Mouse (Mus musculus): ENCODE measurements at regions not wholly inside any gene's neighbourhood (a gene's known extent, or its start where the extent isn't known, plus 50 kb on each side); places are given as distances from the start of the nearest gene placed in this dataset.

DNA sequence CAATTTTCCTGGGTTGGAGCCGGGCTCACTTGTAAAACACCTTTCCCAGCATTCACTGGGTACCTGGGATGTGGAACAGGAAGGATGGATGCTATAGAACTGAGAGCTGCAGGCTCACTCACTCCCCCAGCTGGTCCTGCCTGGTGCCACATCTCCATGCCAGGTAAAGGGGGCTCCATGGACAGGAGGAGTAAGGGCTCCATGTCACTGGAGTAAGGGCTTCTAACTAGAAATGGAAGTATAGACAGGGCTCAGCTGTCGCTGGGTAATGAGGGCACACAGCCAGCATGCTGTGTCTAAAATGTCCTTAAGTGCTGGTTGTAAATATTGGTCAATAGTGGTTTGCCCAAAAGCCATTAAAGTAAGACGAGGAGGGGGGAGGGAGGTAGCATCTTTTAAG, 99.4 kb upstream of the Gpr12 start:
- DNase-seq (ENCODE audit: low spot score in 2 of 2): no peak

DNA sequence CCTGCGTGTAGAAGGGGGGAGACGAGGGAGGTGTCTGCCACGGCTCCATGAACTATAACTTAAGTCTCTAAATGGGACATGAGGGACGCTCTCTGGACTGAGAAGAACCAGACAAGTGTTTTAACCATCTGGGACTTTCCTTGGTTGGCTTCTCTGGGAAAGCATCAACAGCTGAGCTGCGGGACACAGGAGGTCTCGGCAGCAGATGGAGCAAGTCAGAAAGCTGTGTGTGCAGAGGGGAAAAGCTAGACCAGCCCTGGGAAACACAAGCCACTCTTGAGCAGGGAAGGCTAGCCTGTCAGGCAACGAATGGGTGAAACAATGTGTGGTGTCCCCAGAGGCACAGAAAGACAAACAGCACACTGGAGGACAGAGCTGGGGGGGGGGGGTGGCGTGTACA, 98.5 kb upstream of the Gpr12 start:
- no peak for DNase-seq (ENCODE audit: low spot score in 2 of 2)

DNA sequence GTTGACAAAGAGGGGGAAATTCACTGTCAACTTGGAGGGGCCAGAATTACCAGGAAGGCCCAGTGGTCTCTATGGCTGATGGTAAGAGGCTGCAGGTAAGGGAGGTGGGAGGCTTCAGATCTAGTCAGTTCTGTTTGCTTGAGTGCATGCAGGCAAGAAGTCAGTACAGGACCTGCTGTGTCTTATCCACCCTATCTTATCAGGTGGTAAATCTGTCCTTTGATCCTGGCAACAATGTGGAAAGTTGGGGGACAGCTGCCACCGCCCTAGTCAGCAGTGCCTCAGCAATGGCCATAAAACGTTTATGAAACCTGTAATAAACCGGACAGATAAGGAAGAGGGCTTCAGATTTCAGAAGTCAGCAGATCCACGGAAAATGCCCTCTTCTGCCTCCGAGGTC, 97.9 kb upstream of the Gpr12 start:
- DNase-seq (ENCODE audit: low spot score in 2 of 2): no peak

DNA sequence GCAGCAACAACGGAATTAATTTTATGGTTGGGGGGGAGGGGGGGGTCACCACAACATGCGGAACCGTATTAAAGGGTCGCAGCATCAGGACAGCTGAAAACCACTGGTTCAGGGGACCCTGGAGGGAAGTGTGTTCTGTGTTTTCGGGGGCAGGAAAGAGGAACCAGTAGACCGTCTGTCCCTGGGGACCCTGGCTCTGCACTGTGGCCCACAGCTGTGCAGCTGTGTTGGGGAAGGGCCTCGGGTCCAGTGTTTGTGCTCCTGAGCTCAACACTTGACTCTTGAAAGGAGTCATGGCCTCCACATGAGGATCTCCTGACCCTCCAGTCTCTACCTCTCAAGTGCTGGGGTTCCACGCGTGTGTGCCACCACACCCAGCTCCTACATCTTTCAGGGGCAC, 96.5 kb upstream of the Gpr12 start:
- no peak for DNase-seq (ENCODE audit: low spot score in 2 of 2)

DNA sequence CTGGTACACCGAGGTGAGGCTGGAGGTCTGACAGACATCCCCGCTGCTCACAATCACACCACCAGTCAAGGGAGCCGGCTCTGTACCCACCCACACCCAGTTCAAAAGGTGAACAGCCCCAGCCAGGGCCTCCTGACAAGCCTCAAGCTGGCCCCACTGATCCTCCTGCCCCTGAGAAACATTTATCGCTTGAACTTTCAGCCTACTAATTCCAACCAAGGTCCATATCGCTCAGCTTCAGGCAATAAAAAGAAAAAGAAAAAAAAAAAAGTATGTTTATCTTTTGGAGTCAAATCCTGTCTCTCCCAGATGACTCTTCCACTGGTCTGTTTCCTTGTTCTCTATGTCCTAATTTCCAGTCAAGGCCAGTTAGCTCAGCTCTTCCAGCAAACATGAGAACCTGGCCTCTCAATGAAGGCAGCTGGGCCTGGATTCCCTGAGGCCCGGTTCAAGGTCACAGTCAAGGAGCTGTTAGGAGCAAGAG, 94.2 kb upstream of the Gpr12 start:
- no peak for DNase-seq (ENCODE audit: low spot score in 2 of 2)

DNA sequence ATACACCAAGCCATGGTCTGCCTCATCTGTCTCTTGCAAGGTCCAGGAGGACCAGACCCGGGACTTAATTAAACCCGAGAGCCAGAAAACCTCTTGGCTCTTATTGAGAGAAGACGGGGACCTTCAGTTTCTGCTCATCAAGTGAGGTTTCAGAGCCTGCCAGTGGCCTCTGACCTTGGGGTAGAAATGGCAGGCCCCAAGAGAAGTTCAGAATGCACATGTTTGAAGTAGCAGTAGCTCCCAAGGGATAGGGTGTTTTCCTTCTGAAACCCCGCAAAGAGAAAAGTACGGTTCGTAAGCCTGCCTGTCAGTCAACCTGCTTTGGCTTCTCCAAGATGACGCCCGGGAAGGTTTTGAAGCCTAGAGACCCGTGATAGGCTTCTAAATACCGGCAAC, 93.7 kb upstream of the Gpr12 start:
- DNase-seq (ENCODE audit: low spot score in 2 of 2): no peak

DNA sequence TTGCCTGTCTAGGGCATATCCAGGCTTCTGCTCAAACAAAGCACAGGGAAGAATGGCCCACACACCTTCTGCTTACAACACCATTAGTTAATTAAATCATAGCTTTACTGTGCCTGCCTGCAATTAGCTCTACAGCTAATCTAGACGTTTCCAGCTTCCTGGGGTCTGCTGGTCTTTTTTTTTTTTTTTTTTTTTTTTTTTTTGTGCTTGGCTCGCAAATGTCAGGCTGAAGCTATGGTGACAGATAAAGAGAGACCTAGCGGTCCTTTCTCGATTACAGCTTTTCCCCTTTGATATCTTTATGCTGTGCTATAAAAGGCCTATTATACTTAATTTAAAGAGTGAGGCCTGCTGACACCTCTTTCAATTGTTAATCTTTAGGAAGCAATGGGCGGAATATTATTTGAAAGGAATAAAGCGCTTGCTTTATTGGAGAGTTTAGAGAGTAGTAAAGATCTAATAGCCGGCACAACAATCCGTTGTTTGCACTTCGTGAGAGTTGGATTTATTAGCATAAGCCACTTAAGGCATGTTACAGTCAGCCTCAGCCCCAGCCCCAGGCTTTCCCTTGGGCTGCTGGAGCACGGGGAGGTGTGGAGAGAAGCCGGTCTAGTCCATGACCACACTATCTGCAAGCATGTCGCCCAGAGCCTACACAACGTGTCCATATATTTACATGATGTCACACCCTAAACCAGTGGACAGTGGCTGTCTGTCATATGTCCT, 93.2 kb upstream of the Gpr12 start:
- no peak for DNase-seq (ENCODE audit: low spot score in 2 of 2)

DNA sequence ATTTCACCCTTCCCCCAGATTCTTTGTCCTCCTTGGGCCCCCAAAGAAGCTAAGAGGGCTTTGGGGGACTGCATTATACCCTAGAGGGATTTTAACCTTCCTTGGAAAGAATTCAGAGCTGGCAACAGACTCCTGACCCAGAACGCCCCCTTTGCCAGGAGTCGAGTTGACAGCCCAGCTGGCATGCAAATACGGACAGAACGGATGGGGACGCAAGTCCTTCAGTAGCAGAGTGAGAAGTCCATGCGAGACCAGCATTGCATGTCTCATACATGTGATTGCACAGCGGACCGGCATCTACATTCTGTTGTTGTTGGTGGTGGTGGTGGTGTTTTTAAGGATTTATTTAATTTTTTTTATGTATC, 92.1 kb upstream of the Gpr12 start:
- DNase-seq (ENCODE audit: low spot score in 2 of 2): no peak

DNA sequence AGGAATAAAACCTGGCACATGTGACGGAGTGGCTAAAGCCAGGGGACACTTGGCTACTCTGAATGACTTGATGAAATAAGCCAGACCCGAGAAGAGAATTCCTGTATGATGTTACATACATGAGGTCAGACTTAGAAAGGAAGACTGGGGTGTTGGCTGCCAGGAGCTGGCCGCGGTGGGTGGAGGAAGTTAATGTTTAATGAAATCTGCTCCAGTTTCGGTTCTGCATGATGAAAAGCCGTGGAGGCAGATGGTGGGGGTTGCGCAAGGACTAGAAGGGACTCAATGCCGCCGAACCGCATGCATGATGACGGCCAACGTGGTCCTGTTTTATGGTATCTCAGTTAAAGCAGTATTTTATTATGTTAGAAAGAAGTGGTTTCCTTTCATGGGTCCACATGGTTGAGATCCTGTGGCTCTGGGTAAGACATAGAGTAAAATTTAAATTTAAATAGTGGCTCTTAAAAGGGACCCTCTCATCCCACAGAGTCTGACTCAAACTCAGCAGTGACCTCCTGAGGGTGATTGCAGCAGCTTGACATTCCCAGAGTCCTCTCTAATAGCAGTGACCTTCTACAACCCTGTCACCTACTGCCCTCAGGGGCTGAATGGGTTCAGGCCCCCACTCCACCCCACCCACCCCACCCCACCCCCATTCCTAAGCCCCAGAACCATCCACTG, 91.6 kb upstream of the Gpr12 start:
- peak; percentile 45 to 51 for DNase-seq (ENCODE audit: low spot score in 2 of 2)

DNA sequence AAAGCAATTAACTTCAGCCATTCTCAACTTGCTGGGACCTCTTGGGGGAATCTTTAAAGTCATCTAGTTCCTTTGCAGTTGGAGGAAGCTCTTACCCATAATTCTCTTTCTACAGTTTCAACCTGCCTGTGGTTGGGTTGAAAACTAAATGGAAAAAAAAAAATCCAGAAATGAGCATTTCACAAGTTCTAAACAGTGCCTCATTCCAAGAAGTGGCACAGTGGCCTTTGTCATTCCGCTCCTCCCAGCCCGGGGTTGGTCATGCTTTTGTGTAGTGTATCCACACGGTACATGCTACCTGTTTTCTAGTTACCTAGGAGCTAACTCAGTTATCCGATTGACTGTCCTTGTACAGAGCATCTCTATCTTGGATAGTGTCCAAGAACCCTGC, 90.8 kb upstream of the Gpr12 start:
- DNase-seq (ENCODE audit: low spot score in 2 of 2): no peak

DNA sequence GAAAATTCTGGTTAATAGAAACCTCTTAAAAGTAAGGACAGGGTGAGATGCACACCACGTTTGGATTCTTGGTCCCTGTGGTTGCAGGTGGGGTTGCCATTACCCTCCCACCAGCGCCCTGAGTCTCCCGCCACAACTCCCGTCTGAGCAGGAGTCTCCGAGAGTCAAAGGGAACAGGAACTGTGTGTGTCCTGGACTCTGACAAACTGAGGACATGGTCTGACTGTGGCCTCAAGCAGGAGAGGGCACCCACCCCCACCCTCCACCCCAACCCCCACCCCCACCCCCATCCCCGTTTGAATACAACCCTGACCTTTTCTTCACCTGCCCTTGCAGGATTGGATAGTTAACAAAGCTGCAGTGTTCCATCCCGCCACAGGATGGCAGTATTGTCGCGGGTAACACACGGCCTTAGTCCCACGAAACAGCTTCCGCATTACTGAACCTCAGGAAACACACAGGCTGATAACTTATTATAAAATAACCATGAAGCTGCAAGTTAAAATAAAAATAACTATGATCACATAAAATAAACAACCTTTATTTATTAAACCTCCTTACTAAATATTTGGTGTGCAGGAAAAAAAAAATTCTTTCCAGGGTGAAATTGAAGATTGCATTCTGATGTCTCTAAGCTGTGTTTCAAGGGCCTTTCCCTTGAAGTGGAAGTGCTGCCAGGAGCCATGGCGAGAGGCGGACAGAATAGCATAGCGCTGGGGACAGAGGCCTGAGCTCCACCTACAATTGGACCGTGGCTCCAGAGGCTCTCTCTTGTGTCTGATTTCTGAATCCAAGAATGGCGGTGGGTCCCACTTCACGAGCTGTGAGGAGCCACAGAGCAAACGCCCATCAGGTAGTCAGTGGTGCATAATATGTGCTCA, 90.2 kb upstream of the Gpr12 start:
- DNase-seq (ENCODE audit: low spot score in 2 of 2): peak; percentile 68 to 81

DNA sequence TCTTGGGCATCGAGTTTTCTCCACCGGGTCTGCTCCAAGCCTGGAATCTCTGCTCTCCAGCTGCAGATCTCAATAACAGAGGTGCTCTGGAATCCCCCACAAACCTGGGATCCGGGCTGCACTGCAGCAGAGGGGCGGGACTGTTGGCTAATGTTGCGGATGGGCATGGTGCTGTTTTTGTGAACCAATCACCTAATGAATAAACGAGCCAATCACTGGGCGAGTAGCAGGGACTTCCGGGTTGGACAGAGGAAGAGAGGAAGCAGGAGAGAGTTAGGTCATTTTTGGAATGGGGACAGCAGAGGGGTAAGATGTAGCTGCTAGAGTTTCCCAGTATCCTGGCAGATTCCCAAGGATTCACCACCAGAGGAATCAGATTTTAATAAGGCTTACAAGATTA, 76.7 kb upstream of the Gpr12 start:
- no peak for DNase-seq (ENCODE audit: low spot score in 2 of 2)

DNA sequence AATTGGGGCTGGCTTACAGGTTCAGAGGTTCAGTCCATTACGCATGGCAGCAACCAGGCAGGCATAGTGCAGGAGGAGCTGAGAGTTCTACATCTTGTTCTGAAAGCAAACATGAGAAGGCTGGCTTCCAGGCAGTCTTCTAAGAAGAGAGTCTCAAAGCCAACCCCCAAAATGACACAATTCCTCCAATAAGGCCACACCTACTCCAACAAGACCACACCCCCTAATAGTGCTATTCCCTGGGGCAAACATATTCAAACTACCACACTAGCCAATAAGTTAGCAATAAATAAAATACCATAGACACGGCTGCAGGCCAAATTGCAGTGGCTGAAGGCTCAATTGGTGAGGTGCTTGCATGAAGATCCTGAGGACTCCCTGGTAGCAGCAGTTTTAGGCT, 72.2 kb upstream of the Gpr12 start:
- DNase-seq (ENCODE audit: low spot score in 2 of 2): no peak

DNA sequence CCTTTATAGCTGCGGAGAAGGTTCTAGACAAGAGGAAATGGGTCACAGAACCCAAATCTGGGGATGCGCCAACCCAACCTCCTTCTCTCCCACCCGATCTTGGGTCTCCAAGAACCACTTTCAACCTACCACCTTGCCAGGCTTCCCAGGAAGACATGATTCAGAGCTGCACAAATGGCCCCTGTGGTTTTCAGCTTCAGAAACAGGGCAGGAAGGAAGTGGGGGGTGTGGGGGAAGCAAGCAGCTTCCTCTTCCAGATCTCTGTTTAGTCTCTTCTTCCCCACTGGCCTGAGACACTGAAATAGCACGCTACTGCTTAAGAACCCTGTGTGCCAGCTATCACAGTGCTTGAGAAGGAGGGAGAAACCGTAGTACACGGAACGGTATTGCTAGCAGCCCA, 70.4 kb upstream of the Gpr12 start:
- DNase-seq (ENCODE audit: low spot score in 2 of 2): no peak

DNA sequence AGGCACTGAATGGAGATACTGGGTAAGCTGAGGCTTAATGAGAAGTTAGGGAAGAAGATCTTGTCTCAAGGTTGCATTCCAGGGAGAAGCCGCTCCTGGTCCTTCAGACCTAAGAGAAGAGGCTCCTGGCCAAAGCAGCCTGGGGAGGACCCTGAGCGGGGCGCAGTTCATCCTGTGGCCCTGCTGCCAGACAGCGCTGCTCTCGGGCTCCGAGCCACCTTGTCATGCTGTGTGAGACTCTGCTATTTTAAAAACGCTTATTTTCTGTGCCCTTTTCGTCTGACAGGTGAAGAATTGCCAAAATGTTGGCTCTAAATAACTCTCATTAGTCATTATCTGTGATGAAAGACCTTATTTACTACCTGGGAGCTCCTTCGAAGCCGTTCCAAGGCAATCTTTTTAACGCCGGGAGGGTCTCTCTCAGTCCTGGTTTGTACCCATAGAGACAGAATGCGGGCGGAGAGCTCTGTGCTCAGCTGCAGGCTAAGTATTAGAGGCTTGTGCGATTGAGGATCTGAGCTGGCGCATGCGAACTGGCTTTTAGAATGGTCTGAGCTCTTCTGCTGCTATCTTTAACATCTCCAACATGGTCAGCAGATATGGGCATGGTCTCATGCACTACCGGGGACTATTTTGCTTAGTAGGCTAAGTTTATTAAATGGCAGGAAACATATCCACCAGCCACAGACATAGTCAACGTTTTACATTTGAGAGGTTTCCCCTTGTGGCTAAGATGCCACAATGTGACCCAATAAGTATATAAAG, 68.8 kb upstream of the Gpr12 start:
- no peak for DNase-seq (ENCODE audit: low spot score in 2 of 2)

DNA sequence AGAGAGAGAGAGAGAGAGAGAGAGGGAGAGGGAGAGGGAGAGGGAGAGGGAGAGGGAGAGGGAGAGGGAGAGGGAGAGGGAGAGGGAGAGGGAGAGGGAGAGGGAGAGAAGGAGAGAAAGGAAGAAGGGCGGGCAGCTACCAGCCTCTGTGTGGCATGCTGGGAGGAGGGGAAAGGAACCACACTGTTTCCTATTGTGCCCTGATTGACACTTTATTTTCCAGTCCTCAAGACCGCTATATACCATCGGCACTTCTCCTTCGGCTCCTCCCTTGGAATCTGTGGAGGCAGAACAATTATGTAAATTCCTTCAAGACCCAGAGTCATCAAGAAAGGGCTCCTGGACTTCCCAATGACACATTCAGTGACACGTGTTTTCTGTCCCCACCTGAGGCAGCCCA, 67.8 kb upstream of the Gpr12 start:
- no peak for DNase-seq (ENCODE audit: low spot score in 2 of 2)

DNA sequence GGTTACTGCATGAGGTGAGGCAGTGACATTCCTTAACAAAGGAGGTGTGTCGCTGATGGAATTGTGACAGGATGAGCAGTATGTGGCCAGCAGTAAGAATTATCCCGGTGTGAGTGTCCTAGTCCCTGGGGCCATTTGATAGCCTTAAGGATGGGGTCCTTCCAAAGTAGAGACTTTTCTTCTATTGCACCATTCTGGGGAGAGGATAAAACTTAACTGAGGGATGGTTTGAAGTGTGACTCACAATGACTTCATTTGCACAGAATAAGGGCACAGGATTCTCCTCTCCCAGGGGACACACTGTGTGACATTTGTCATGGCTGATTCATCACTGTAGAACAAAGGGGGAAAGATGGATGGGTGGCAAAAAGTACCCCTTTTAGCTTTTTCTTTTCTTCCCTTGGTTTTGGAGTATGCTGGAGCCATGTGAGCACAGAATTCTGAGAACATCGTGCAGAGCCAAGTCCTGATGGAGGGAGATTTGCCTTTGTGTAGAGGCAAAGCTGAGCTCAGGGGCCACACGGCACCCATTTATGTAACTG, 63.6 kb upstream of the Gpr12 start:
- no peak for DNase-seq (ENCODE audit: low spot score in 2 of 2)

DNA sequence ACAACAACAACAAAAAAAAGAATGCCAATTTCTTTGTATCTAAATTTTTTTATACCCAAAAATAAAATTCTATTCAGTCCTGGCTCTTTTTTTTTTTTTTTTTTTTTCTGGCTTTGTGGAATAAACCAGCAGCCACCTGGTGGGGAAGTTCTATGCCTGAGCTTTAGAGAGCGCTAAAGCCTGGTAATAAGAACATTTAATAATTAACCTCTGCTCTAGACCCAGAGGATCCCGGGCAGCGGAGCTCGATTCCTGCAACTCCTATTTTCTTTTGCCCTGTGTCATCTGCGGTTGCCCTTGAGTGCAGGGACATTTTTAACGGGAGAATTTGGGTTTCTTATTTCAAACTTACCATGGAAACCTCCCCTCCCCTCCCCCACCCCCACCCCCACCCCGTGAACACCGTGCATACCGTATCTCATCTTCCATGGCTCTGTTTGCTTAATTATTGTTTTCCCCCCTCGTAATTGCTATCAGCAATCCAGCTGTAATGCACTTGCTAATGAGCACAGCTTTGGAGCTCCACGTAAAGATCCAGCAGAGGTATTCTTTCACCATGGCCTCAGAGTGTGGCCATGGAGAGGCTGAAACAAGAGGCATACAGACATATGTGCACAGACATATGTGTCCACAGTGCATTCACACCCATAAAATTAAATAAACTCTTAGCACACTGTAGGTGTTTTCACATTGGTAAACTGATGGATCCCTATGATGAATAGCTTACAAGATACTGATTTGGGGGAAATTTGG, 62.8 kb upstream of the Gpr12 start:
- no peak for DNase-seq (ENCODE audit: low spot score in 2 of 2)

DNA sequence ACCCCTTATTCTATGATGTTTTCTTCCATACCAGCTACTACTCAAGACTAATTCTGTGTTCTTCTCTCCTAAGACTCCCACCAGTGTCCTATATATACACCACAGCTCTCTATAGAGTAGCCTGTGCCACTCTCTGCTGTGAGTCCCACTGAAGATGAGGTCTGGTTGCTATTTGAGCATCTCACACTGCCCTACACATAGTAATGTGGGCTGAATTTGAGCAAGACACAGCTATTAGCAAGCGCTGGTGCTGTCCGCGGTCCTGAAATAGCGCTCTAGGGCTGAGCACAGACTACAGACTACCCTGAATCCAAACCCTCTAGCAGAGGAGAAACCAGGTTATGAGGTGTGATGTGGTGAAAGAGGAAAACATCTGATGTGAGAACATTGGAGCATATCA, 59.5 kb upstream of the Gpr12 start:
- DNase-seq (ENCODE audit: low spot score in 2 of 2): peak; percentile 60 to 73

DNA sequence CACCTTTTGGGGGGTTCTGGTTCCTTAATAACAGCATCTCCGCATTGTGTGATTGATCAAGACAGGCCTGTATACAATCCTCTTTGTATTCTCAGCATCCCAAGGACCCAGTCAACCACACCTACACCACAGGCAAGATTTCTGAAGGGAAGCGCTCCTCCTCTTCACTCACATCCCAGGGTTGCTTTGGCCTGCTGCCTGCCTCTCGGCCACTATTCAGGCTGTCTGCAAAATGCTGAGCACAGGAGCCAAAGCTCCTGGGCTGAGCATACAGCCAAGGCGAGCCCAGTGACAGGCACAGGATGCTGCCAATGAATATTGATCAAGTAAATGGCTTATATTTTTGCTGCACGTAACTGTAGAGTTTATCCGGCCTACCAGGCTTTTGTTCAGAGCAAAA, 56.9 kb upstream of the Gpr12 start:
- DNase-seq (ENCODE audit: low spot score in 2 of 2): peak in 1 of 2 experiments; percentile 46

DNA sequence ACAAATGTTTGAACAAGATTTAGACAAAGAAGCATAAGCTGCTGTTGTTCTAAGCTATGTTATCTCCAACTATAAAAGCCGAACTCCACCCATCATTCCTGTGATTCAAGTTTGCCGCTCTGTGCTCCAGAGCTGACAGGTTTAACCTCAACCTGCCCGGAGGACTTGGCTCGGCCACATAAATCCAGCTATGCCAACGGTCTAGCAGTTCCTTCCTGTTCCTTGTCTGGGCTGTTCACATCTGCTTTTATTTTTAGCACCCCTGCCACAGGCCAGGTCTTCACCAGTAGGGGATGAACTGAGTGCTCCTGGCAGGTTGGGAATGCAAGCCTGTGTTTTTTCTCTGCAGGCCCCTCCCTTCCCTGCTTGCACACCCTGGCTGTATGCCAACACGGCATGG, 51.8 kb upstream of the Gpr12 start:
- no peak for DNase-seq (ENCODE audit: low spot score in 2 of 2)
